Mouse (Mus musculus) CH12.LX (cell line): ENCODE measurements around the gene Ints1.

Experiments used
- CTCF ChIP-seq, 2 experiments: IDR thresholded peaks in 1 of 2; conservative IDR thresholded peaks in 1 of 2; 2 replicates each; pipeline ENCODE4 v1.5.1; 2011 to 2012; ENCODE audit warnings: low read depth in 2 of 2, low read length in 2 of 2, improper control_type of control experiment in 1 of 2, inconsistent platforms in 1 of 2, mild to moderate bottlenecking in 1 of 2, moderate library complexity in 1 of 2
- EP300 ChIP-seq: IDR thresholded peaks from 2 replicates; pipeline ENCODE4 v1.6.1; 2011; ENCODE audit warnings: low read length, improper control_type of control experiment
- POLR2A ChIP-seq: IDR thresholded peaks from 2 replicates; pipeline ENCODE4 v1.6.1; 2011; ENCODE audit warnings: low read depth, mild to moderate bottlenecking, improper control_type of control experiment, low read length
- TCF12 ChIP-seq: IDR thresholded peaks from 2 replicates; pipeline ENCODE4 v1.6.1; 2014; ENCODE audit warnings: low read depth, mild to moderate bottlenecking, inconsistent platforms, low read length, improper control_type of control experiment
- ZNF384 ChIP-seq: IDR thresholded peaks from 2 replicates; pipeline ENCODE4 v1.6.1; 2012; ENCODE audit warnings: low read depth, low read length, improper control_type of control experiment, inconsistent platforms

DNA sequence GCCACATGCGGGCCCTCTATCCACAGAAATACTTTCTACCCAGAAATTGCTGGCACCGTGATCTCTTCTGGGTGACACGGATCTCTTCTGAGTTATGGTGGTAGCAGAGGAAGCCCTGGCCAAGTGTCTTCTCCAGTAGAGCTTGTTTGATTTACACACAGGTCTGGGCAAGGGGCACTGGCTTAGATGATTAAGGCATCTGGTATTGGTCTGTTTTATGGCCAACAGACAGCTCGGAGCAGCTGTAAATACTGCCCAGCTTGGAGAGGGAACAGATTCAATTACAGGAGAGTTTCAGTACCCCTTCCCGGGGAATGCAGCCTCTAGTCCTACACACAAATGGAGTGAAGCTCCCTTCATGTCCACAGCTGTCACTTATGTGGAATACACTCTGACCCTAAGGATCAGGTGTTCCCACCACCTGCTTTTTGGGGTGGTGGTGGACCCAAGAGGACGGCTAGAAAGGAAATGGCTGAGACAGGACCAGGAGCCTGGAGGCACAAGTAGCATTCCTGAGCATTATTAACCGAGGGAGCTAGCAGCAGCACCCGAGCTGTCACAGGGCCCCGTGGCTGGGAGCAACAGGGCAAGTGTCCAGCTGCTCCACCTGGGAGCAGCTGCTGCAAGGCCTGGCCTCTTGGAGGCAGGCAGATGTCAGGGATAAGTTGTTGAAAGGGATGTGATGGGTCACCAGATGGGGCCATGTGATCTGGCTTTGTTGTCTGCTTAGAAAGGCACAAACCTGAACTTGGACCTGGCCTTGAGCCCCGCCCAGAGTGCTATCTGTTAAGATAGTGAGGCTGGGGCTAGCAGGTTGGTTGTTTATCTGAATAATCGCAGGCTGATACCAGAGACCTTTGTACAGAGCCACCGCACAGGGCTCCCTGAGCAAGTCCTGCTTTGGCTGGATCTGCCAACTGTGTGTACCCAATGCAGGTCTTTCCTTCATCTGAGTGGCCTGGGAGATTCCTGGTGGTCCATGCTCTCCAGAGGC is 46.3 kb upstream of the Ints1 start:
- TF ChIP-seq CTCF (conservative IDR thresholded peaks at IDR 0.05 in 1 of 2, IDR thresholded peaks at IDR 0.05 in 1 of 2; ENCODE audit: low read depth in 2 of 2, low read length in 2 of 2) (no peak), TCF12 (no peak), POLR2A (no peak), EP300 (no peak), ZNF384 (no peak)
